Mouse (Mus musculus): ENCODE results near the gene Brwd3. TPM values are rescaled to one million over a fixed set of nuclear protein-coding genes. Genes with fewer than 3 reads are reported as not detected.

Brwd3 gene
- polyA plus RNA-seq, 1 experiment: 3.5 TPM

DNA sequence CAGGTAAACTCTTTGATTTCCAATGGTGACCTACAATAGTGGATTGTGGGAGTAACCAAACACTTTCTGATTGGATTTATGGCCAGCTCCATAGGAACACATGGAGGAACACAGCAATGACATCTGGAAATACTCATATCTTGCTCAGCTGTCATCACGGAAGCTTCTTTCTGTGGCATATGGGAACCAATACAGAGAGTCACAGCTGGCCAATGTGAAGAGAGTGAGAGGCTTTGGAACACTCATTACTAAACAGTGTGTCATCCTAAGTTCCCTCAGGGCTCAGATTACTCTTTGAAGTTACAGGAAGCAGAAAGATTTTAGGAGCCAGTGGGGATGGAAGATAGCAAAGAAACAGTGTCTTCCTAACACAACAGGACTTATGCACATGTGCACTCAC lies 111.7 kb downstream of the Brwd3 start:
- 79% methylated on average over 1 of the region's 1 CpGs for WGBS

GRCm38 (mm10) chrX:108704312-108704711 lies 129.9 kb downstream of the Brwd3 start:
- no peak overlapping the region for H3K4me3 ChIP-seq (replicated peaks; ENCODE audit: insufficient read depth, low read depth, low read length)
- DNase-seq: no peak
- H3K27ac ChIP-seq (ENCODE audit: insufficient read depth, low read length): no peak overlapping the region
- no peaks in the 10 kb centered on the region for H3K27me3 ChIP-seq (ENCODE audit: control insufficient read depth, insufficient read depth, low read length)
- no peaks in the 10 kb centered on the region for H3K4me1 ChIP-seq (ENCODE audit: control insufficient read depth, insufficient read depth, low read length)
- 81% methylated on average over 2 of the region's 2 CpGs for WGBS
- no peak for TF ChIP-seq POLR2A (IDR thresholded peaks at IDR 0.05; ENCODE audit: borderline replicate concordance, insufficient read depth, low read length)
- TF ChIP-seq CTCF (IDR thresholded peaks at IDR 0.05; ENCODE audit: borderline replicate concordance, insufficient read depth, low read depth, low read length): no peak

More for the DNA sequence above, 111.7 kb downstream of the Brwd3 start:
- no peaks in the 10 kb centered on the region for H3K27me3 ChIP-seq (ENCODE audit: control insufficient read depth, insufficient read depth, low read length)
- H3K4me3 ChIP-seq (replicated peaks; ENCODE audit: insufficient read depth, low read depth, low read length): no peak overlapping the region
- H3K27ac ChIP-seq (ENCODE audit: insufficient read depth, low read length): no peak overlapping the region
- no peaks in the 10 kb centered on the region for H3K4me1 ChIP-seq (ENCODE audit: control insufficient read depth, insufficient read depth, low read length)
- TF ChIP-seq POLR2A (IDR thresholded peaks at IDR 0.05; ENCODE audit: borderline replicate concordance, insufficient read depth, low read length): no peak
- TF ChIP-seq CTCF (IDR thresholded peaks at IDR 0.05; ENCODE audit: borderline replicate concordance, insufficient read depth, low read depth, low read length): no peak
- DNase-seq: no peak

Other genes with a start within 250 kb of the Brwd3 start
- gene Gm379, start 169.5 kb downstream of the Brwd3 start, polyA plus RNA-seq (2012; rRNA removed): not detected in 2 replicates
- 6.2 and 8.6 TPM in 2 replicates for gene Hmgn5, start 179.0 kb upstream of the Brwd3 start, polyA plus RNA-seq (2012; rRNA removed)

Data from cerebellum, adult 2 months (tissue).